Mouse (Mus musculus) heart, embryonic 14.5 days (tissue): Measurements from ENCODE around the gene Lemd1. TPM values are rescaled to one million over a fixed set of nuclear protein-coding genes. Genes with fewer than 3 reads are reported as not detected.

ENCODE experiments used
- ATAC-seq: fragments of 200-750 bp; cut with Nextera tagmentation; 2 replicates; pipeline ENCODE4 v1.8.0; 2017; ENCODE audit warnings: low read depth, moderate TSS enrichment; ENCODE audit not compliant: insufficient number of reproducible peaks, insufficient read depth, low FRiP score
- H3K27ac ChIP-seq, 2 experiments: fragments of 200-500 bp in 1 of 2; fragments of 300-500 bp in 1 of 2; sonication (generic) in 1 of 2; replicated peaks in 1 of 2; 2 replicates each; pipeline ENCODE4 v1.5.1; 2012 to 2014; ENCODE audit warnings: low read depth in 2 of 2, low read length in 2 of 2, control low read depth in 1 of 2, mild to moderate bottlenecking in 1 of 2, mixed read lengths in 1 of 2; ENCODE audit not compliant: control insufficient read depth in 1 of 2, insufficient read depth in 1 of 2
- H3K27me3 ChIP-seq: fragments of 300-500 bp; sonication (generic); 2 replicates; pipeline ENCODE4 v1.6.1; 2014; ENCODE audit warnings: mild to moderate bottlenecking, low read length, control low read depth; ENCODE audit not compliant: control insufficient read depth, insufficient read depth
- H3K36me3 ChIP-seq: fragments of 300-500 bp; sonication (generic); 2 replicates; pipeline ENCODE4 v1.6.1; 2014; ENCODE audit warnings: mild to moderate bottlenecking, control low read depth, low read length, mixed read lengths; ENCODE audit not compliant: control insufficient read depth, insufficient read depth
- H3K4me1 ChIP-seq, 2 experiments: fragments of 200-500 bp in 1 of 2; fragments of 300-500 bp in 1 of 2; sonication (generic) in 1 of 2; 2 replicates each; pipeline ENCODE4 v1.6.1; 2012 to 2014; ENCODE audit warnings: low read length in 2 of 2, control low read depth in 1 of 2, mixed read lengths in 1 of 2; ENCODE audit not compliant: control insufficient read depth in 2 of 2, insufficient read depth in 2 of 2
- H3K4me2 ChIP-seq: fragments of 300-500 bp; sonication (generic); 2 replicates; pipeline ENCODE4 v1.6.1; 2014; ENCODE audit warnings: mild to moderate bottlenecking, low read length
- H3K4me3 ChIP-seq, 2 experiments: fragments of 200-500 bp in 1 of 2; fragments of 300-500 bp in 1 of 2; sonication (generic) in 1 of 2; 2 replicates each; pipeline ENCODE4 v1.5.1; 2012 to 2014; ENCODE audit warnings: low read length in 2 of 2, mild to moderate bottlenecking in 2 of 2, control low read depth in 1 of 2, low read depth in 1 of 2, moderate library complexity in 1 of 2; ENCODE audit not compliant: control insufficient read depth in 1 of 2, insufficient read depth in 1 of 2
- H3K9ac ChIP-seq: fragments of 300-500 bp; sonication (generic); 2 replicates; pipeline ENCODE4 v1.6.1; 2014; ENCODE audit warnings: mild to moderate bottlenecking, low read length
- H3K9me3 ChIP-seq: fragments of 300-500 bp; sonication (generic); 2 replicates; pipeline ENCODE4 v1.6.1; 2016; ENCODE audit warnings: low read length, control low read depth; ENCODE audit not compliant: control insufficient read depth
- WGBS: fragments of 180-500 bp; shearing (Covaris S2); extraction: QIAGEN DNeasy Blood & Tissue Kit; methylation state at CpG from one replicate; pipeline ENCODE4 v1.1.7; 2014; 5-methylcytosine and 5-hydroxymethylcytosine counted together
- polyA plus RNA-seq: library from polyadenylated mRNA; unstranded; fragments of >200 nt; fragmentation: Nextera tagmentation; extraction: Ambion mirVana; gene quantifications from 2 replicates; pipeline ENCODE4 v1.2.1, GENCODE M21; 2014

Gene Lemd1
- polyA plus RNA-seq, 1 experiment from 2014 or later: not detected

DNA sequence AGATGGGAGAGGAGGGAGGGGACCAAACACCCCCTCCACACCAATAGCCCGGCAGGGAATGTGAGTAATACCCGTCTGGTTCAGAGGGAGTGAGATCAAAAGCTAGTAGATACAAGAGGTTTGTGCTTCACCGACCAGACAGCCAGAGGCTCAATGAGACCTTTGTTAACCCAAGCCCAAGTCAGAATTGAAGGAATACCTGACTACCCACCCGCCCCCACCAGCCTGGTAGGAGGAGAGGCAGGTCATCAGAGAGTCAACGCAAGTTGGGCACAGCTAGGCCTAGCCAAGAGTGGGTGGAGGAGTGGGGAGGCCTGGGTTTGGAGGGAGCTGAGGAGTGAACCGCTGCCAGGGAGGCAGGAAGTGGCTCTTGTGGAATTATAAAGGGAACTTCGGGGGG is 5.1 kb downstream of the Lemd1 start:
- H3K9ac ChIP-seq: no peak overlapping the region
- no peaks in the 10 kb centered on the region for H3K36me3 ChIP-seq
- no peaks in the 10 kb centered on the region for H3K9me3 ChIP-seq
- WGBS: 53% methylated on average over 7 of the region's 7 CpGs
- H3K4me3 ChIP-seq: no peak overlapping the region
- no peak for ATAC-seq
- H3K4me2 ChIP-seq: no peak overlapping the region
- H3K27me3 ChIP-seq: peaks cover 68% of the 10 kb centered on the region
- H3K27ac ChIP-seq: no peak overlapping the region
- peaks cover 7 to 20% of the 10 kb centered on the region in 2 experiments; a peak in 3 of 4 replicates for H3K4me1 ChIP-seq

DNA sequence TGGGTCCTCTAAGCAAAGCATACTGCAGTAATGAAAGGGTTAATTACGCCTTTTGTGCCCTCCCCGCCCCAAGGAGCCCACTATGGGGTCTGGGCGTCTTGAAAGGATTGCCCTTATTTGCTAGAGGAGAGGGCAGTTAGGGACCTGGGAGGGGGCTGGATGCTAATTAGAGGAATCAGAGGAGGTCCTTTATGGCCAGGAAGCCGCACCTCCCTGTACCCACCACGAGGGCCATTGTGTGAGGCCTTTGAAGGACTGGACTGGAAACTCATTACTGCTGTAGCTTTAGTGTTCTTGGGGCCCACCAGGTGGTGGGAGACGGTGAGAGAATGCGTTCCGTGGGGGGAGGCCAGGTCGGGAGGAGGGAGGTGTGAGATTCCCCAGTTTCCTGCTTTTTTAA is 6.4 kb downstream of the Lemd1 start:
- Histone ChIP-seq H3K27me3 (peaks cover 68% of the 10 kb centered on the region), H3K9me3 (no peaks in the 10 kb centered on the region), H3K4me3 (no peak overlapping the region), H3K4me2 (no peak overlapping the region), H3K9ac (no peak overlapping the region), H3K27ac (no peak overlapping the region), H3K4me1 (peaks cover 4 to 12% of the 10 kb centered on the region in 2 experiments; a peak in 3 of 4 replicates), H3K36me3 (no peaks in the 10 kb centered on the region)
- WGBS: 21% methylated on average over 9 of the region's 9 CpGs
- no peak for ATAC-seq

DNA sequence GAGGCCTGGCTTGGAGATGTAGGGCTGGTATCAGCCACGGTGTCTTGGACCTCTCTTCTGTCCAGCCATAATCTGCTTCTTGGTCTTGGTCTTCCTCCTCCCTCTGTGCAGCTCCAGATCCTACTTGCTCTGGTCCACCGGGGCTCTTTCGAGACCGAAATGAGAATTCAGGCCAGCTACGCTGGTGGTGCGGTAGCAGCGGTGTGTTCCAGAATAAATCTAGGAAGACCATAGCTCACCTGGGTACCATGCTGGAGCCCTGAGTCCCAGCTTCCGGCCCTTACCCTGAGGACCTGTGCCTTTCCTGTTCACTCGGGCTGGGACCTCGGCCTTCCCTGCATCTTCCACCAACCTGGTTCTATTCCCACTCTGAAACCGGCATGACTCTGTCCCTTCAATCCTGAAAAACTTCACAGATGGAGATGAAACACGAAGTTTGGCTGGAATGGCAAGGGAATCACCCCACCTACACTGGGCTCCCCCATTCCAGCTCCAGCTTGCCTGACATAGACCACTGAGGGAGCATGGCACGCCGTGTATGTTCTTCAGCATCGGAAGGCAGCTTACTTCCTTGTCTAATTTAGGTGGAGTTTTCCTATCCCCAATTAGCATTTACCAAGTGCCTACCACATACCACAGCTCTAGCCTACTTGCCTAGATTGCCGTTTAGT is 7.3 kb downstream of the Lemd1 start:
- peaks cover 4 to 12% of the 10 kb centered on the region in 2 experiments; a peak in 3 of 4 replicates for H3K4me1 ChIP-seq
- H3K36me3 ChIP-seq: no peaks in the 10 kb centered on the region
- H3K27me3 ChIP-seq: peaks cover 59% of the 10 kb centered on the region
- H3K9me3 ChIP-seq: no peaks in the 10 kb centered on the region
- 84% methylated on average over 16 of the region's 16 CpGs for WGBS
- no peak overlapping the region for H3K4me2 ChIP-seq
- no peak overlapping the region for H3K4me3 ChIP-seq
- ATAC-seq: no peak
- H3K9ac ChIP-seq: no peak overlapping the region
- H3K27ac ChIP-seq: no peak overlapping the region

DNA sequence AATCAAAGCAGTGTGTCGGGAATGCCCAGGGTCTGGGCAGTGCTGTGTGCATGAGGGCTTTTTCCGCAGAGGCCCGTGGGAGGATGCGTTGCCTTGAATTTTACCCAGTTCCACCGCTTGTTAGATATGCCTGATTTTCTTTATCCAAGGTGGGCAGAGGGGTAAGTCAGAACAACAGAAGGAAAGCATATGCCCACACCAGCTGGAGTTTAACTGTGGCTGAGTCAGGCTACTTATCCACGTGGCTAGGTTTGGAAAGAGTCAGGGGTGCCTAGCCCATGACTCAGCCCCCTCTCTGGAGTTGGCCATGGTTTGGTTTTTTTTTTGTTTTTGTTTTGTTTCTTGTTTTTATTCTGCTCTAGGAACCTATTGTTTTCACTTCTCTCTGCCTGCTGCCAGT is 8.0 kb downstream of the Lemd1 start:
- WGBS: 75% methylated on average over 6 of the region's 6 CpGs
- Histone ChIP-seq H3K9ac (no peak overlapping the region), H3K36me3 (no peaks in the 10 kb centered on the region), H3K4me1 (peaks cover 4 to 11% of the 10 kb centered on the region in 2 experiments; a peak in 3 of 4 replicates), H3K9me3 (no peaks in the 10 kb centered on the region), H3K27me3 (peaks cover 52% of the 10 kb centered on the region), H3K4me3 (no peak overlapping the region), H3K4me2 (no peak overlapping the region), H3K27ac (no peak overlapping the region)
- no peak for ATAC-seq

DNA sequence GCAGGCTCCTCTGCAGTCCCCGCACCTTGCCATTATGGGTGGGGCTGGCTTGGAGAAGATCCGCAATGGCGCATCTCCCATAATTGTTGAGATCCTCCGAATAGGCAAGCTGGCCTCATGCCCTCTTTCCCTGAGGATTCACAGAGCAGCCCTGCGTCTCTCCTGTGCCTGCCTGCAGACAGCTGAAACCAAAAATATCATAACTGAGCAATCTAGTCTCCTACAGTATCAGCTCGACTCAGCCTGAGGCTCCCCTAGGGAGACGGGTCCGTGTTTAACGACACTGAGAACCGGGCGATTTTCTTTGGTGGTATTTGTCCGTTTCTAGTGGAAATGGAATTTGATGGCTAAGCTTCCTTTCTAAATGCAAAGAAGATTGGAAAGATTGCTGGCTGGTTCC is 8.7 kb downstream of the Lemd1 start:
- peaks cover 49% of the 10 kb centered on the region for H3K27me3 ChIP-seq
- no peaks in the 10 kb centered on the region for H3K9me3 ChIP-seq
- no peaks in the 10 kb centered on the region for H3K36me3 ChIP-seq
- no peak for ATAC-seq
- H3K4me3 ChIP-seq: peak overlapping the region in 1 of 2 experiments; percentile 6; a peak in 1 of 4 replicates
- peak overlapping the region; percentile 49 for H3K4me2 ChIP-seq
- no peak overlapping the region for H3K9ac ChIP-seq
- 11% methylated on average over 12 of the region's 12 CpGs for WGBS
- no peak overlapping the region for H3K27ac ChIP-seq
- H3K4me1 ChIP-seq: peaks cover 3 to 7% of the 10 kb centered on the region in 2 experiments; a peak in 3 of 4 replicates

DNA sequence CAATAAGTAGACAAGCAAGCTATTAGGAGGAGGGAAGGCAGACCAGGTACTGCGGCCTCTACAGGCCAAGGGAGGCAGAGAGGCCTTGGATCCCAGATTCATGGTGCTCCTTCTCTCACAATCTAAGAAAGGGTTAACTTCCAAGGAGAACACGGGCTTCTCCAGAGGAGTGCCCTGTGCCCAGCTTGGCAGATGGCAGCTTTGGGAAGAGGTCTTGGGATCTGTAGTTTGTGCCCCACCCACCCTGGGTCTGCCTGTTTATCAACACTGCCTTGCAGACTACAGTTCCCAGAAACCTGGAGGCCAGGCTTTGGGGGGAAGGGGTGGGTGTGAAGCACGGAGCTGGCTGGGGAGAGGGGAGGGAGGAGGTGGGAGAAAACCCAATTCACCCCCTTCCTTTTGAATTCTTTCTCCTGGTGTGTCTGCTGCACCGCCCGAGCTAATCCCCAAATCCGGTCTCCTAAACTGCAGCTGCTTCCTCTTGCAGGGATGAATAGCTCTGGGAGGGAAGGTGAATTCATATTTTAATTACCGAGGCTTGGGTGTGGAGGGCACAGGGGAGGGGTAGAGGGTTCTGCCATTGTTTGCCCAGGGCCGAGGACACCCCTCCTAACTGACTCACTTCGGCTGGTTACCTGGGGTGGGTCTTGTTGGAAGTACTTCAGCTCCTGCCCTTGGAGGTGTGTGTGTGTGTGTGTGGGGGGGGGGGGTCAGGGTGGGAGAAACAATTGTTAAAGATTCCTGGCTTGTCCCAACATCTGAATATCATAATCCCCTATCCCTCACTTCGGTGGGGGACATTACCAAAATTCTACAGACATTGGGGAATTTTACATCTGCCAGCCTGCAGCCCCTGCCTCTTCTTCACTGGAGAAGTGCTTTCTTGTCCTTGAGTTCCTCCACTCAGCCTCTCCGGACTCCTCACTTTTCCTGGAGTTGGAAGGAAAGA is 9.6 kb downstream of the Lemd1 start:
- Histone ChIP-seq H3K4me1 (peaks cover 2 to 7% of the 10 kb centered on the region in 2 experiments; a peak in 3 of 4 replicates), H3K4me3 (peak overlapping the region in 1 of 2 experiments; percentile 6; a peak in 1 of 4 replicates), H3K9me3 (no peaks in the 10 kb centered on the region), H3K27ac (no peak overlapping the region), H3K36me3 (no peaks in the 10 kb centered on the region), H3K27me3 (peaks cover 46% of the 10 kb centered on the region), H3K4me2 (peak overlapping the region; percentile 49), H3K9ac (no peak overlapping the region)
- ATAC-seq: no peak
- WGBS: 33% methylated on average over 11 of the region's 11 CpGs

DNA sequence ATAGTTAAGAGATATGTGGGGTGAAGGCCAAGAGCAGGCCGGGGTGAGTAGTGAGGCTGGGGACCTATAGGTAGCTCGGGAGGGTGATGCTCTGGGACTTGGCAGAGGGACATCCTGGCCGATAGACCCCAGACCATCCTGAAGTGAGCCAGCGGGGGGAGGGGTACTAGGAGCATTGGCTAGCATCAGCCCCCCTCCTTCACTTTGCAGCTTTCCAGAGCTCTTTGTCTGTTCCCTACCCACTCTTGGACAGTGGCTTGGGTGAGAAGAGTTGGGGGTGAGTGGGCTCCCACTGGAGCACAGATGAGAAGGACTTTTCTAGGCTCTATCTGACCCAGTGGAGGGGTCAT is 10.3 kb downstream of the Lemd1 start:
- no peak overlapping the region for H3K4me2 ChIP-seq
- no peaks in the 10 kb centered on the region for H3K9me3 ChIP-seq
- ATAC-seq: no peak
- peaks cover 45% of the 10 kb centered on the region for H3K27me3 ChIP-seq
- no peaks in the 10 kb centered on the region for H3K36me3 ChIP-seq
- H3K4me1 ChIP-seq: peaks cover 2 to 7% of the 10 kb centered on the region in 2 experiments; a peak in 3 of 4 replicates
- no peak overlapping the region for H3K9ac ChIP-seq
- H3K4me3 ChIP-seq: no peak overlapping the region
- 33% methylated on average over 4 of the region's 4 CpGs for WGBS
- no peak overlapping the region for H3K27ac ChIP-seq
